Mouse (Mus musculus) liver, embryonic 15.5 days (tissue): ENCODE results near the gene Fars2. TPM values are rescaled to one million over a fixed set of nuclear protein-coding genes. Genes with fewer than 3 reads are reported as not detected.

ENCODE experiments used
- ATAC-seq: fragments of 200-750 bp; cut with Nextera tagmentation; 2 replicates; pipeline ENCODE4 v1.8.0; 2017; ENCODE audit warnings: moderate number of reproducible peaks, mild to moderate bottlenecking, moderate library complexity; ENCODE audit not compliant: insufficient read depth
- H3K27ac ChIP-seq: fragments of 300-500 bp; sonication (generic); replicated peaks from 2 replicates; pipeline ENCODE4 v1.5.1; 2015; ENCODE audit warnings: mild to moderate bottlenecking, inconsistent platforms
- H3K27me3 ChIP-seq: fragments of 300-500 bp; sonication (generic); 2 replicates; pipeline ENCODE4 v1.6.1; 2015; ENCODE audit warnings: mild to moderate bottlenecking, inconsistent platforms
- H3K36me3 ChIP-seq: fragments of 300-500 bp; sonication (generic); replicated peaks from 2 replicates; pipeline ENCODE4 v1.6.1; 2015; ENCODE audit warnings: moderate library complexity, mild to moderate bottlenecking, inconsistent platforms
- H3K4me1 ChIP-seq: fragments of 300-500 bp; sonication (generic); replicated peaks from 2 replicates; pipeline ENCODE4 v1.6.1; 2015; ENCODE audit warnings: inconsistent platforms
- H3K4me2 ChIP-seq: fragments of 300-500 bp; sonication (generic); 2 replicates; pipeline ENCODE4 v1.6.1; 2015; ENCODE audit warnings: moderate library complexity, mild to moderate bottlenecking, inconsistent platforms
- H3K4me3 ChIP-seq: fragments of 300-500 bp; sonication (generic); replicated peaks from 2 replicates; pipeline ENCODE4 v1.5.1; 2015; ENCODE audit warnings: mild to moderate bottlenecking, inconsistent platforms
- H3K9ac ChIP-seq: fragments of 300-500 bp; sonication (generic); 2 replicates; pipeline ENCODE4 v1.6.1; 2015; ENCODE audit warnings: moderate library complexity, mild to moderate bottlenecking, inconsistent platforms
- H3K9me3 ChIP-seq: fragments of 300-500 bp; sonication (generic); replicated peaks from 2 replicates; pipeline ENCODE4 v1.6.1; 2016; ENCODE audit warnings: inconsistent platforms
- WGBS: fragments of 180-500 bp; shearing (Covaris S2); methylation state at CpG from one replicate; pipeline ENCODE4 v1.1.7; 2015; ENCODE audit warnings: mixed read lengths; ENCODE audit not compliant: insufficient replicate concordance; 5-methylcytosine and 5-hydroxymethylcytosine counted together
- polyA plus RNA-seq: library from polyadenylated mRNA; unstranded; fragments of >200 nt; fragmentation: Nextera tagmentation; extraction: Ambion mirVana; gene quantifications from 2 replicates; pipeline ENCODE4 v1.2.1, GENCODE M21; 2015

Gene Fars2
- polyA plus RNA-seq, 1 experiment from 2014 or later = 26.7 TPM

GRCm38 (mm10) chr13:36528223-36528895 lies 411.1 kb downstream of the Fars2 start:
- no peak for ATAC-seq
- H3K9me3 ChIP-seq = no peaks in the 10 kb centered on the region
- WGBS = 68% methylated on average over 8 of the region's 8 CpGs

GRCm38 (mm10) chr13:36529467-36530039 lies 412.3 kb downstream of the Fars2 start:
- 62% methylated on average over 5 of the region's 5 CpGs for WGBS
- no peak overlapping the region for H3K4me2 ChIP-seq
- H3K9me3 ChIP-seq = no peaks in the 10 kb centered on the region
- H3K27ac ChIP-seq = no peak overlapping the region
- no peaks in the 10 kb centered on the region for H3K27me3 ChIP-seq
- H3K9ac ChIP-seq = no peak overlapping the region
- H3K4me3 ChIP-seq = no peak overlapping the region
- no peaks in the 10 kb centered on the region for H3K4me1 ChIP-seq
- no peaks in the 10 kb centered on the region for H3K36me3 ChIP-seq
- no peak for ATAC-seq

More at GRCm38 (mm10) chr13:36528223-36528895, 411.1 kb downstream of the Fars2 start:
- Histone ChIP-seq H3K4me3 (no peak overlapping the region), H3K27me3 (no peaks in the 10 kb centered on the region), H3K36me3 (no peaks in the 10 kb centered on the region), H3K27ac (no peak overlapping the region), H3K4me1 (no peaks in the 10 kb centered on the region), H3K4me2 (no peak overlapping the region), H3K9ac (no peak overlapping the region)

- no peak overlapping the region for H3K27ac ChIP-seq
- WGBS = 44% methylated on average over 1 of the region's 1 CpGs
- H3K9ac ChIP-seq = no peak overlapping the region
- H3K27me3 ChIP-seq = no peaks in the 10 kb centered on the region
- no peak overlapping the region for H3K4me2 ChIP-seq
- H3K36me3 ChIP-seq = no peaks in the 10 kb centered on the region
- H3K4me1 ChIP-seq = no peaks in the 10 kb centered on the region
- ATAC-seq = no peak
- H3K4me3 ChIP-seq = no peak overlapping the region
- no peaks in the 10 kb centered on the region for H3K9me3 ChIP-seq
Observed at GRCm38 (mm10) chr13:36530852-36531251, 413.6 kb downstream of the Fars2 start.

- ATAC-seq = no peak
- no peaks in the 10 kb centered on the region for H3K27me3 ChIP-seq
- H3K36me3 ChIP-seq = no peaks in the 10 kb centered on the region
- no peaks in the 10 kb centered on the region for H3K9me3 ChIP-seq
- H3K9ac ChIP-seq = no peak overlapping the region
- no peaks in the 10 kb centered on the region for H3K4me1 ChIP-seq
- WGBS = 60% methylated on average over 3 of the region's 3 CpGs
- H3K27ac ChIP-seq = no peak overlapping the region
- no peak overlapping the region for H3K4me3 ChIP-seq
- no peak overlapping the region for H3K4me2 ChIP-seq
Observed at GRCm38 (mm10) chr13:36531893-36532292, 414.7 kb downstream of the Fars2 start.

GRCm38 (mm10) chr13:36533071-36533470 lies 415.9 kb downstream of the Fars2 start:
- ATAC-seq = no peak
- Histone ChIP-seq H3K27ac (no peak overlapping the region), H3K9ac (no peak overlapping the region), H3K36me3 (no peaks in the 10 kb centered on the region), H3K9me3 (no peaks in the 10 kb centered on the region), H3K4me3 (no peak overlapping the region), H3K4me2 (no peak overlapping the region), H3K4me1 (no peaks in the 10 kb centered on the region), H3K27me3 (no peaks in the 10 kb centered on the region)
- WGBS = 82% methylated on average over 5 of the region's 5 CpGs

- no peak for ATAC-seq
- Histone ChIP-seq H3K27me3 (no peaks in the 10 kb centered on the region), H3K9me3 (no peaks in the 10 kb centered on the region), H3K4me1 (no peaks in the 10 kb centered on the region), H3K4me2 (no peak overlapping the region), H3K9ac (no peak overlapping the region), H3K4me3 (no peak overlapping the region), H3K36me3 (no peaks in the 10 kb centered on the region), H3K27ac (no peak overlapping the region)
- WGBS = 75% methylated on average over 7 of the region's 7 CpGs
Observed at GRCm38 (mm10) chr13:36533518-36533917, 416.3 kb downstream of the Fars2 start.

- H3K9me3 ChIP-seq = no peaks in the 10 kb centered on the region
- H3K27ac ChIP-seq = no peak overlapping the region
- H3K4me2 ChIP-seq = no peak overlapping the region
- no peak for ATAC-seq
- no peak overlapping the region for H3K9ac ChIP-seq
- no peaks in the 10 kb centered on the region for H3K4me1 ChIP-seq
- WGBS = 52% methylated on average over 8 of the region's 8 CpGs
- no peak overlapping the region for H3K4me3 ChIP-seq
- no peaks in the 10 kb centered on the region for H3K27me3 ChIP-seq
- H3K36me3 ChIP-seq = no peaks in the 10 kb centered on the region
Observed at GRCm38 (mm10) chr13:36533966-36534540, 416.8 kb downstream of the Fars2 start.

- ATAC-seq = no peak
- no peaks in the 10 kb centered on the region for H3K27me3 ChIP-seq
- H3K4me3 ChIP-seq = no peak overlapping the region
- H3K4me2 ChIP-seq = no peak overlapping the region
- no peak overlapping the region for H3K27ac ChIP-seq
- 57% methylated on average over 3 of the region's 3 CpGs for WGBS
- no peaks in the 10 kb centered on the region for H3K9me3 ChIP-seq
- H3K4me1 ChIP-seq = no peaks in the 10 kb centered on the region
- no peak overlapping the region for H3K9ac ChIP-seq
- no peaks in the 10 kb centered on the region for H3K36me3 ChIP-seq
Observed at GRCm38 (mm10) chr13:36537580-36537979, 420.4 kb downstream of the Fars2 start.

GRCm38 (mm10) chr13:36538385-36538784 lies 421.2 kb downstream of the Fars2 start:
- H3K9me3 ChIP-seq = no peaks in the 10 kb centered on the region
- no peak overlapping the region for H3K9ac ChIP-seq
- no peak overlapping the region for H3K4me3 ChIP-seq
- no peaks in the 10 kb centered on the region for H3K4me1 ChIP-seq
- no peak overlapping the region for H3K4me2 ChIP-seq
- 52% methylated on average over 2 of the region's 2 CpGs for WGBS
- H3K27ac ChIP-seq = no peak overlapping the region
- no peak for ATAC-seq
- no peaks in the 10 kb centered on the region for H3K27me3 ChIP-seq
- no peaks in the 10 kb centered on the region for H3K36me3 ChIP-seq

- Histone ChIP-seq H3K27me3 (no peaks in the 10 kb centered on the region), H3K9ac (no peak overlapping the region), H3K9me3 (no peaks in the 10 kb centered on the region), H3K4me2 (no peak overlapping the region), H3K4me1 (no peaks in the 10 kb centered on the region), H3K27ac (no peak overlapping the region), H3K36me3 (no peaks in the 10 kb centered on the region), H3K4me3 (no peak overlapping the region)
- 72% methylated on average over 10 of the region's 10 CpGs for WGBS
- no peak for ATAC-seq
Observed at GRCm38 (mm10) chr13:36540231-36540630, 423.0 kb downstream of the Fars2 start.

GRCm38 (mm10) chr13:36541287-36541780 lies 424.1 kb downstream of the Fars2 start:
- H3K36me3 ChIP-seq = no peaks in the 10 kb centered on the region
- H3K27me3 ChIP-seq = no peaks in the 10 kb centered on the region
- H3K4me3 ChIP-seq = no peak overlapping the region
- H3K4me2 ChIP-seq = no peak overlapping the region
- no peaks in the 10 kb centered on the region for H3K9me3 ChIP-seq
- ATAC-seq = no peak
- no peaks in the 10 kb centered on the region for H3K4me1 ChIP-seq
- 64% methylated on average over 2 of the region's 2 CpGs for WGBS
- H3K27ac ChIP-seq = no peak overlapping the region
- H3K9ac ChIP-seq = no peak overlapping the region
